Mouse (Mus musculus) heart, embryonic 12.5 days (tissue): Measurements from ENCODE around the gene Mier1. TPM values are rescaled to one million over a fixed set of nuclear protein-coding genes. Genes with fewer than 3 reads are reported as not detected.

Experiments used
- ATAC-seq: fragments of 200-750 bp; cut with Nextera tagmentation; 2 replicates; pipeline ENCODE4 v1.8.0; 2017; ENCODE audit warnings: moderate TSS enrichment, moderate library complexity; ENCODE audit not compliant: insufficient number of reproducible peaks, low FRiP score
- H3K27ac ChIP-seq: fragments of 300-500 bp; sonication (generic); 2 replicates; pipeline ENCODE4 v1.5.1; 2016; ENCODE audit warnings: mild to moderate bottlenecking, moderate library complexity; ENCODE audit not compliant: poor library complexity, severe bottlenecking
- H3K27me3 ChIP-seq: fragments of 300-500 bp; sonication (generic); replicated peaks from 2 replicates; pipeline ENCODE4 v1.6.1; 2016; ENCODE audit warnings: mild to moderate bottlenecking, moderate library complexity
- H3K36me3 ChIP-seq: fragments of 300-500 bp; sonication (generic); 2 replicates; pipeline ENCODE4 v1.6.1; 2016; ENCODE audit warnings: mild to moderate bottlenecking, moderate library complexity
- H3K4me1 ChIP-seq: fragments of 300-500 bp; sonication (generic); replicated peaks from 2 replicates; pipeline ENCODE4 v1.6.1; 2016; ENCODE audit warnings: mild to moderate bottlenecking
- H3K4me2 ChIP-seq: fragments of 300-500 bp; sonication (generic); 2 replicates; pipeline ENCODE4 v1.6.1; 2016; ENCODE audit warnings: mild to moderate bottlenecking, moderate library complexity
- H3K4me3 ChIP-seq: fragments of 300-500 bp; sonication (generic); 2 replicates; pipeline ENCODE4 v1.5.1; 2016; ENCODE audit warnings: mild to moderate bottlenecking
- H3K9ac ChIP-seq: fragments of 300-500 bp; sonication (generic); 2 replicates; pipeline ENCODE4 v1.6.1; 2016; ENCODE audit warnings: mild to moderate bottlenecking, moderate library complexity
- H3K9me3 ChIP-seq: fragments of 300-500 bp; sonication (generic); replicated peaks from 2 replicates; pipeline ENCODE4 v1.6.1; 2016; ENCODE audit warnings: mild to moderate bottlenecking, moderate library complexity
- whole genome bisulfite sequencing: fragments of 180-500 bp; shearing (Covaris S2); methylation state at CpG from one replicate; pipeline ENCODE4 v1.1.7; 2016; 5-methylcytosine and 5-hydroxymethylcytosine counted together
- polyA plus RNA-seq: library from polyadenylated mRNA; unstranded; fragments of >200 nt; fragmentation: Nextera tagmentation; extraction: Ambion mirVana; gene quantifications from 2 replicates; pipeline ENCODE4 v1.2.1, GENCODE M21; 2016

The Mier1 gene
- polyA plus RNA-seq, 1 experiment from 2014 or later: 33.8 TPM

- Histone ChIP-seq H3K36me3 (peaks cover 43% of the 10 kb centered on the region), H3K27me3 (no peaks in the 10 kb centered on the region), H3K4me2 (no peak overlapping the region), H3K27ac (no peak overlapping the region), H3K4me1 (no peaks in the 10 kb centered on the region), H3K9ac (no peak overlapping the region), H3K4me3 (no peak overlapping the region), H3K9me3 (no peaks in the 10 kb centered on the region)
- 66% methylated on average over 4 of the region's 4 CpGs for WGBS
- no peak for ATAC-seq
These were observed 84.9 kb downstream of the Mier1 start for GRCm38 (mm10) chr4:103199086-103199485.

GRCm38 (mm10) chr4:103200046-103200445, 85.9 kb downstream of the Mier1 start:
- H3K9me3 ChIP-seq: no peaks in the 10 kb centered on the region
- no peak for ATAC-seq
- no peak overlapping the region for H3K4me2 ChIP-seq
- H3K36me3 ChIP-seq: peaks cover 47% of the 10 kb centered on the region
- 84% methylated on average over 1 of the region's 1 CpGs for WGBS
- H3K4me1 ChIP-seq: no peaks in the 10 kb centered on the region; the same call in 1 of the 2 replicates
- H3K27me3 ChIP-seq: no peaks in the 10 kb centered on the region
- no peak overlapping the region for H3K27ac ChIP-seq
- H3K9ac ChIP-seq: no peak overlapping the region
- no peak overlapping the region for H3K4me3 ChIP-seq

- WGBS: 83% methylated on average over 2 of the region's 2 CpGs
- peaks cover 55% of the 10 kb centered on the region for H3K36me3 ChIP-seq
These were observed 89.5 kb downstream of the Mier1 start for GRCm38 (mm10) chr4:103203646-103204045.

GRCm38 (mm10) chr4:103208553-103208952, 94.4 kb downstream of the Mier1 start:
- Histone ChIP-seq H3K9me3 (no peaks in the 10 kb centered on the region), H3K36me3 (peaks cover 49% of the 10 kb centered on the region), H3K27me3 (no peaks in the 10 kb centered on the region), H3K27ac (no peak overlapping the region), H3K4me3 (no peak overlapping the region), H3K4me2 (no peak overlapping the region), H3K4me1 (peaks cover 9% of the 10 kb centered on the region; the same call in 1 of the 2 replicates), H3K9ac (no peak overlapping the region)
- no peak for ATAC-seq
- 81% methylated on average over 1 of the region's 1 CpGs for WGBS

More at GRCm38 (mm10) chr4:103203646-103204045, 89.5 kb downstream of the Mier1 start:
- no peak for ATAC-seq
- H3K4me2 ChIP-seq: no peak overlapping the region
- H3K27ac ChIP-seq: no peak overlapping the region
- no peaks in the 10 kb centered on the region for H3K27me3 ChIP-seq
- H3K4me1 ChIP-seq: no peaks in the 10 kb centered on the region; the same call in 1 of the 2 replicates
- no peaks in the 10 kb centered on the region for H3K9me3 ChIP-seq
- no peak overlapping the region for H3K4me3 ChIP-seq
- no peak overlapping the region for H3K9ac ChIP-seq

GRCm38 (mm10) chr4:103213859-103214497, 99.8 kb downstream of the Mier1 start:
- Histone ChIP-seq H3K4me3 (peak overlapping the region; percentile 91), H3K4me1 (peaks cover 17% of the 10 kb centered on the region; the same call in 1 of the 2 replicates), H3K27ac (peak overlapping the region; percentile 97), H3K9me3 (no peaks in the 10 kb centered on the region), H3K27me3 (no peaks in the 10 kb centered on the region), H3K36me3 (peaks cover 18% of the 10 kb centered on the region), H3K4me2 (peak overlapping the region; percentile 74), H3K9ac (peak overlapping the region; percentile 98)
- 4% methylated on average over 30 of the region's 30 CpGs for WGBS
- ATAC-seq: no peak

- Histone ChIP-seq H3K4me1 (peaks cover 17% of the 10 kb centered on the region; the same call in 1 of the 2 replicates), H3K9me3 (no peaks in the 10 kb centered on the region), H3K36me3 (peaks cover 14% of the 10 kb centered on the region), H3K27ac (peak overlapping the region; percentile 97), H3K27me3 (no peaks in the 10 kb centered on the region), H3K4me2 (peak overlapping the region; percentile 74), H3K9ac (peak overlapping the region; percentile 98), H3K4me3 (peak overlapping the region; percentile 91)
- ATAC-seq: peak; percentile 79
- WGBS: 4% methylated on average over 48 of the region's 48 CpGs
These were observed 100.3 kb downstream of the Mier1 start for GRCm38 (mm10) chr4:103214498-103214924.

Other genes with a start within 250 kb of the Mier1 start
- not detected in 2 replicates for gene Tctex1d1, start 135.8 kb upstream of the Mier1 start, polyA plus RNA-seq
- gene Insl5, start 87.5 kb upstream of the Mier1 start, polyA plus RNA-seq: not detected in 2 replicates
- 2.0 TPM in 2 replicates for gene Wdr78, start 165 bp downstream of the Mier1 start, polyA plus RNA-seq
- gene Slc35d1, start 100.8 kb downstream of the Mier1 start, polyA plus RNA-seq: 9.2 and 10.8 TPM in 2 replicates
- not detected in 2 replicates for gene 4921539E11Rik, start 176.5 kb downstream of the Mier1 start, polyA plus RNA-seq
- gene Oma1, start 199.4 kb downstream of the Mier1 start, polyA plus RNA-seq: 20.4 and 21.1 TPM in 2 replicates